Mouse (Mus musculus): ENCODE results near the gene Efhb. TPM values are rescaled to one million over a fixed set of nuclear protein-coding genes. Genes with fewer than 3 reads are reported as not detected.

Efhb gene
- 0.43 and 0.52 TPM in 2 replicates for total RNA-seq (2021)
- long read RNA-seq = 0 reads

DNA sequence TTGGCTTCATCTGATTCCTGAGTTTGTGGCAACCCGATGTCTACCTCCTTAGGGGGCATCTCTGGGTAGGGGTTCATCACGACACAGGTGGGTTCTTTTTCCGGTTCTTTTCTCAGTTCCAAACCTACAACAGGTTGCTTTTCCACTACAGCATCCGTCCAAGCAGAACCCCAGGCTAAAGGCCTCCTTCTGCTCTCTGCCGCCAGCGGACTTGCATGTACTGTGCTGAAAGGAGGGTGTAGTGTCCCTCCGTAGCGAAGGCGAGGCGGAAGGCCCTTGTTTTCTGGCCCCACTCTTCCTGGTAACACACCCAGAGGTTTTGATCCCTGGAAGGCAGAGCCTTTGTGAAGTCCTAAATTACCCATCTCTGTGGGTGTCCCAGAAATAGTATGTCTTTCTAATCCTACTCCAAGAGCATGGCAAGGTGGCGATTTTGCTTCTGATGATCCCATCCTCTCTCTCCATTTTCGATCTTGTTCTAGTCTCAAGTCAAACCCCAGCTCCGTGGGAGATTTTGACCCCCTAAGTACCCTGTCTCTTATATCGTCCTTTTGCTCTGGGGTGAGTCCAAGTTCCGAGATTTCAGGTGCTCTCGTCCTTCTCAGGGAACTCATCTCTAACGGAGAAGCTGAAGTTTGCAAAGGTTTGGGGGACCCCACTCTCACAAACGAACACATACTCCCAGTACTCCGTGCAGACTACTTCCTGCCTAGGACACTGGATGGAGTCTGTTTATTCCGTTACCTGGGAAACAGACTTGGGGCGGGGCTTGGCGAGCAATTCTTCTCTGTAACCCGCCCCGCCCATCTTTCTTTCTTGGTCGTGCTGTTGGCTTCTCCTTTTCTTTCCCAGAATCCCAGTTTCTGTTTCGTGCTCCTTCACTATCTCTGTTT lies at the start of gene Efhb:
TSS of gene Efhb (minus strand) at position 719 of the 893 bp plus-strand sequence.
- peak; percentile 88 for DNase-seq

DNA sequence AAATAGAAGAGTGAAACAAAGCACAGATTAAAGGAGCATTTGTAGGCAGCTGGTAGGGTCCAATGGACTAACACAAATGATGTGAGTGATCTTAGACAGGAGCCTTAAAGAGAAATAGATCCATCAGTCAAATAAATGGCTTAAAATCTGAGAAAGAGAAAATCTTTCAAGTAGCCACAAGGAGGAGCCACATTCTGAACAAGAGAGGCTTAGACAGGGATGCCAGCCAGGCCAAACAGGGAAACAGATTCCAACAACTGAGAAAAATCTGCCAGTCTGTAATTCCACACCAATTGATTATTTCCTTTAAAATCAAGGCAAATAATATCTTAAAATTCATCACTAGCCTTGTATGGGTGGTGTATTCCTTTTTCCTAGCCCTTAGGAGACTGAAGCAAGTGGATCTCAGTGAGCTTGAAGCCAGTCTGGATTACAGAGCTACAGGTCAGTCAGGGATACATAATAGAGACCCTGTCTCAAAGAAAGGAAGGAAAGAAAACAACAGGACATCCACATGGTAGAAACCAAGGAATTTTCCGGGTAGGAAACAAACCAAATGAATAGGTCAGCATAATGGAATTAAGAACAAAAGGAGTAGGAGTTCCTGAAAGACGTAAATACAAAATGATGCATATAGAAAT lies 49.3 kb upstream of the Efhb start:
- no peak for DNase-seq

DNA sequence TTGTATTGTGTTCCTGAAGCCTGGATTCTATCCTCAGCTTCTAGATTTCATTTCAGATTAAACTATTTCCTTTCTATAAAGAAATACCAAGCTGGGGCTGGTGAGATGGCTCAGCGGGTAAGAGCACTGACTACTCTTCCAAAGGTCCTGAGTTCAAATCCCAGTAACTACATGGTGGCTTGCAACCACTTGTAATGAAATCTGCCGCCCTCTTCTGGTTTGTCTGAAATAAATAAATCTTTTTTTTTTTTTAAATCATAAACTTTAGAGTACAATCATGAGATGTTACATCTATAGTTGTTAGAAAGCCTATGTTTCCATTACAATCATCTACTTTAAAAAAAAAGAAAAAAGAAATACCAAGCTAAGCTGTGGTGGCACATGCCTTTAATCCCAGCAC lies 39.8 kb upstream of the Efhb start:
- DNase-seq = no peak

DNA sequence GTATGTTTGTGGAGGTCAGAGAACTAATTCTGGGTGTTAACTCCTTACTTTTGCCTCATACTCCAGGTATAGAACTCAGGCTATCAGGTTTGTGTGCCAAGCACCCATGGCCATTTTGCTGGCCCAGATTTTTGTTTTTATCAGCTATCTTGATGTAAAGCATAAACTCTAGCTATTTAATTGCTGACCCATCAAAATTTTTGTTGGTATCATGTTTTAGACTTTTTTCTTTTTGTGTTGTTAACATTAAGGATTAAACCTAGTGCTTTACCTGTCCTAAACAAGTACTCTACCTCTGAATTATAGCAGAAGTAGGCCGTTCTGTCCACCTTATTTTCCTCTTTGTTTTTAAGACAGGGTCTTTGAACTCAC lies 25.9 kb upstream of the Efhb start:
- no peak for DNase-seq

DNA sequence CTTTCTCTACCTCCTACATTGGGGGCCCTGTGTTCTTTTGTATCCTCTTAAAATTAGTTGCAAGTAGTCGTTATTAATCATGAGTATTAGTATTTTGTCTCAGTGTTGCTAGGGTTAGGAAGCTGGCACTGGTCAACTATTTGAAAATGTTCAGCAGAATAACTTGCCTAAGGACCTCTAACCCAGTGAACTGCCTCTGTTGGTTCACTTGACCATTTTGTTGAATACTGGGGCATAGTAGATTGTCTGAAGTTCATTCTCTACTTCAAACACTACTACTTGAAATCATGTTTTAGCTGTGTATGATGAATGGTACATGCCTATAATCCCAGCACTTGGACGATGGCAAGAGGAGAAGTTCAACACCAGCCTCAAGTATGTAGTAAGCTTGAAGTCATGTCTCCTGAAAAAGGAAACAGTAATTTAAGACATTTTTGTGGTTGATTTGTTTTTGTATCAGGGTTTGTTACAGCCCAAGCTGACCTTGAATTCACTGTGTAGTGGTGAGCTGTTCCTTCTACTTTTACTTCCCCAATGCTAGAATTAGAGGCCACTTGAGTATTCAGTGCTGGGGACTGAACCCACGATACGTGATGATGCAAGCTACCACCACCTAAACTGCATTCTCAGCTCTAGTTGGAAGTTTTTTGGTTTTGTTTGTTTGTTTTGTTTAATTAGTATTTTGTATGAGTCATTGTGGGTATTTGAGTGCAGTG lies 25.3 kb upstream of the Efhb start:
- no peak for DNase-seq

DNA sequence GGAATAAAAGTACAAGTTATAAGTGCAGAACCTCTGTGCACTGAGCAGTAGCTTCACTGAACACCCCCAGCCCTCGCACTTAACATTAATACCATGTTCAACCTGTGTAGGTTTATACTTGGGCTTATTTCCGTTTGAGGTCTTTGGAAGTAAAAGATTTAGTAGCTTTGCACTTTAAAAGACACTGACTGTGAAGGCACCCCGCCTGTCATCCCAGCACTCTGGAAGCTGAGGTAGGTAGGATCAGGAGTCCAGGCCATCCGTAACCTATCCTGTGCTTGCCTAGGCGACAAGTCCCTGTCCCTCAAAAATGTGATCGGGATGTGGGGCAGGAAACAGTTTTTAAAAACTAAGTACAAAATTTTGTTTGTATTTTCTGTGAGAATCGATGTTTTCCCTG lies 17.3 kb upstream of the Efhb start:
- no peak for DNase-seq

DNA sequence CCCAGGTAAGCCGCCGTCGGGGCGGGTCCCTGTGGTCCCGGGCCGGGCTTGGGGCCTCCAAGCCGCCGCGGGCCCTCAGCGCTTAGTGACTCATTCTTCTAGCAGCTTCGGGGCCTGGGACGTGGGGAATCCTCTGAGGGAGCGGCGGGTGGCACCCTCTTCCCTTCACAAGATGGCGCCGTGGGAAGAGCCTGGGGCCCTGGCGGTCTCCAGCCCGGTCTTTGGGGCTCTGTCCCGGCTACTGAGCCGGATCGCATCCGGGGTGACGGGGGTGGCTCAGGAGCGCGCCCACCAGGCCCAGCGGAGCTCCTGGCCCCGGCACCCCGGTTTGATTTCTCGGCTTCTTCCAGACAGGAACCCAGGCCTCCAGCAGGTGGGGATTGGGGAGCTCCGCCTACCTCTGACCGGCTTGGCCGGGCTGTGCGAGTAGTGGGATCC lies 16.5 kb upstream of the Efhb start:
- DNase-seq = peak; percentile 58

DNA sequence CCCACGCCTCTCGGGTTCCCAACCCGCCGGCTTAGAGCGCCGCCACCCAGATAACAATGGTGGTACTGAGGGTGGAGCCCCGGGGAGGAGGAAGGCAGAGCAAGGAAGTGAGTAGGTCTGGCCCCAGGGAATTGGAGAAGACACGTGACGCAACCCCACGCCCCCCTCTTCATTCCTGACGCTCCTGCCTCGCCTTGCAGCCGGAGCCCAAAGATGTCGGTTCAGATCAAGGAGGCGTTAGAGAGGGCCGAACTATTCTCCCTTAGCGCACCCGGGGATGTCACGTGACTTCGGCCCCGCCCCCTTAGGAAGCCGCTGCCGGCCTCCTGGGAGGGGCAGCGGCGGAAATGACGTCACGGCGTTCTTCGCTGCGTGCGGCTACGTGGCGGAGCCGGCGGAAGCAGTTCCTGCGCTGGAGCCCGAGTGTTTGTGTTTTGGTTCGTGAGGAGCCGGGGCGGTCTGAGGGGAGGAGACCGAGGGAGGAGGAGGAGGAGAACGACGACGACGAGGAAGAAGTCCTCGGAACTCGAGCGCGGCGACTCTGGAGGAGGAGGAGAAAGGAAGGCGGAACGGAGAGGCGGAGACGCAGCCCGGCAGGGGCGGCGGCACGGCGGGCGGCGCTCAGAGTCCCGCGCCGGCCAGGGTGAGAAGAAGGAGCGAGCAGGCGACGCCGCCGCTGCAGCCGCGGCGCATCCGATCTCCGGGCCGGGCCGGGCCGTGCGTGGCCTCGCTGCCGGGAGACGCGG lies 15.9 kb upstream of the Efhb start, which contains the start of gene Rab5a:
TSS of gene Rab5a (plus strand) at position 377 of the 746 bp plus-strand sequence.
- DNase-seq = peak; percentile 100

DNA sequence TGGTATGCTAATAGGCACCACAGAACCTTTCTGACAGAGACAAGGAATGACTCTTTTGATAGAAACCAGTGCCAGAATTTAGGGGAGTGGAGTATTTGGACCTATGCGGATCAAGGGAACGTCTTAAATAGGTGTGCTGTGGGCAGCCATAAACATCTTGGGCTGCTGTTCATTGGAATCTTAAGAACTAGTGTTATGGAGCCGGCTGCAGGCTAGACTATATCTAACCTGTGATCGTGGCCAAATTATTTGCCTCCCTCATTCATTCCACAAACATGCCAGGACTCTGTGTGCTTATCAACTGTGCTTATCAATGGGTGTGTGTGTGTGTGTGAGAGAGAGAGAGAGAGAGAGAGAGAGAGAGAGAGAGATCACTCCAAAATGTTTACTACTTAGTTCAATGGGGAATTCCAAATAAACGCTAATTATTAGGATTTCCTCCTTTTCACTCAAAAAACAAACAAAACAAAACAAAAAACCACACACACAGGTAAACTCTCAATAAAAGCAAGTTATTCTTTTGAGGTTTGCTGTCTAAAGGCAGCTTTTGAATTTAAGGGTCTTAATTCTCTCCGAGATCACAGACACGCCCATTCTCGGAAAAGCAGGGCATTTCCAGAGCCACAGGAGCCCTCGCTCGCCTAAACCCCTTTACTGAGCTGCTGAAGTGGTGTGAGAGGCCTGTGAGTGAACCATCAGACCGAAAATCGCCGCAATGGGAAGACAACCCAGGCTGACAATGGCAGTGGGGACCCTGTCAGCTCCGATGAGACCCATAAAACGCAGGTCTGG lies 15.1 kb upstream of the Efhb start:
- no peak for DNase-seq

DNA sequence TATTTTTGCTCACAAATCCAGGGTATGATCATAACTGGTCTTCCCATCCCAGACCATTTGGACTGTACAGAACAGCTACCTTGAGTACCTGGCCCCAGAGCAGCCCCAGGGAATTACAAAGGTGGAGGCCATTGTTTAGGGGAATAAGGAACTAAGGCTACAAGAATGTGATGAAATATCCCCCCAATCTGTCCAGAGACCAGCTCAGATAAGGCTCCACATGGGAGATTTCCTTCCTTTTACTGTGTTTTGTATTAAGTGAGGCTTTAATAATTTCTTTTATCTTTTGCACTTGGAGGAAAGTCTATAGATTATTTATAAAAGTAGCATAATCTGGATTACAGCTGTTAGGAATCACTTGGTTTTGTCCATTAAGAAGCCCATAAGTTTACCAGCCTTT lies 5.6 kb upstream of the Efhb start:
- DNase-seq = no peak

DNA sequence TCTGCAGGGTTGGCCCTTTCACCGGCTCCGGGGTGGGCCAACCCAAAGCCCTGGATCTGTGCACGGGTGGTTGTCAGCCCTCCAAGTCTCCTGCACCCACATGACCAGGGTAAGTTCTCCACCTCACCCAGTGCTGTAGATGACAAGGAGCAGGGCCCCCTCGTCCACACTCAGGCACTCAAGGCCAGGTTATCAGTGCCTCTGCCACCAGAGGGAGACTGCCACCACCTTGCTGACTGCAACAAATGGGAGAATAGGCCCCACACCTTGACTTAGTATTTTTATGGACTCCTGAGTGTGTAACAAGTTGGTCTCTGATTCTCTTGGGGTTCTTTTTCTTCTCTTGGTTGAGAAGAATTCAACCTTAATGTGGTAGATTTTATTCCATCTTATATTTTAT lies 2.4 kb upstream of the Efhb start:
- no peak for DNase-seq

DNA sequence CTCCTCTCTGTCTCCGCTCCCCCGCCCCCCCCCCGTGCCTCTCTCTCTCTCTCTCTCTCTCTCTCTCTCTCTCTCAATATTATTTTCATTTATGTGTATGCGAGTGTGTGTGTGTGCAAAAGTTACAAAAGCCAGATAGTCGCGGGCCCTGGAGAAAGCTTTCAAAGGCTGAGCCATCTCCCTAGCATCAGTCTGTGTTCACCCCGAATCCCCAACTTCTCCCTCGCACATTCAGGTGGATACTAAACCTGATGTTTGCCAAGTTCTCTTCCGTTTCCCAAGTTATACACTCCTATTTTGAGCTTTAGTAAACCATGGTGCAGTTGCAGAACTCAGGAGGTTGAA lies 347 bp upstream of the Efhb start:
- DNase-seq = no peak

DNA sequence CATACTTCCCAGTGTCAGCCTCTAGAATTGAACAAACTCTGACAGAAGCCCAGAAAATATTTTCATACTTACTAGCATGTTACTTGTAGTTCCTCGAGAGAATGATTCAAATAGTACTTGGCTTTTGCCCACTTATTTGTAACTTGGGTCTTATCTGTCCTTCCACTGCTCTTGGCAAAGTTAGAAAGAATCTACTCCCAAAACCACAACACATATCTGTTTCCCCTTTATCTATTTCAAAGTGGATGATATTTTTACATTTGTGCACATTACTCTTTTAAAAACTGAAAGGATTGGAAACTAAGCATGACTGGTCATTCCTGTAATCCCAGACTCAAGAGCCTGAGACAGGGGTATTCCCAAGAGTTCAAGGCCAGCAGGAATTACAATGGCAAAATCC lies 6.4 kb downstream of the Efhb start:
- no peak for DNase-seq

DNA sequence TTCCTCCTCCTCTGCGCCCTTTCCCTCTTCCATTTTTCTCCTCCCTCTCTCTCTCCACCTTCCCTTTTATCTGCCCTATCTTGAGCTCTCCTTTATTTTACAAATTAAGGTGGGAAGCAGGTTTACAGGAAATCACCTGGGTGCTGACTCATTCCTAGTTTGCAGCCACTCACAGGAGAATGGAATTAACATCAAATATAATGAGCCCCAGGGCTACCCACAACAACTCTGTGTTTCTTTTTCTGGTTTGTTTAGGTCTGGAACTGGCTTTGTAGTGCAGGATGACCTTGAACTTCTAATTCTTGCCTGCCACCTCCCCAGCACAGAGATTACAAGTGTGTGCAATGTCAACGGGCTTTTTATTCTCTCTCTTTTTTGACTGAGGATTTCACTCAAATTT lies 7.0 kb downstream of the Efhb start:
- DNase-seq = no peak

DNA sequence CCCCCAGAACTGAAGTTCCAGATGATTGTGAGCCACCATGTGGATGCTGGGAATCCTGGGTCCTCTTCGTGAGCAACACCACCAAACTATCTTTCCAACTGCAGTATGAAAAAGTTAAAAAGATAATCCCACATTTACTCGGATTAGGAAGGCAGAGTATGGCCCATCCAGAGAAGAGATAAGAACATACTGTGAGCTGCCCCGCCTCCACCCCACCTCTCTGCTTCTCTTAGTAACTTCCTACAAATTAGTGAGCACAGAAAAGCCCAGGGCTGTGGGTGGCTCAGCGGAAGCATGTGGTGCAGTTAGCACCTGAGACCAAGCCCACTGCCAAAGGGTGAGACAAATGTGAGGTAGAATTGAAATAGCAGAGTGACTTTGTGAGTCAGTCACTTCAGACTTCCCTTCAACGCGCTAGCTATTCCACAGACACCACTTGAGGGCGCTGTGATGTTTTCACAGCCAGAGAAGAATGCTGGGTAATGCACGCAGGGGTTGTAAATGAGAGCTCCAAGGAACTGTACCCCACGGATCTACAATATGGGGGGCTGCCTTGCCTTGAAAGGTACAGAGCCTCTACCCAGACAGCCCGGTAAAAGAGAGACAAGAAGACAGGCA lies 60.3 kb downstream of the Efhb start:
- peak; percentile 74 for DNase-seq

DNA sequence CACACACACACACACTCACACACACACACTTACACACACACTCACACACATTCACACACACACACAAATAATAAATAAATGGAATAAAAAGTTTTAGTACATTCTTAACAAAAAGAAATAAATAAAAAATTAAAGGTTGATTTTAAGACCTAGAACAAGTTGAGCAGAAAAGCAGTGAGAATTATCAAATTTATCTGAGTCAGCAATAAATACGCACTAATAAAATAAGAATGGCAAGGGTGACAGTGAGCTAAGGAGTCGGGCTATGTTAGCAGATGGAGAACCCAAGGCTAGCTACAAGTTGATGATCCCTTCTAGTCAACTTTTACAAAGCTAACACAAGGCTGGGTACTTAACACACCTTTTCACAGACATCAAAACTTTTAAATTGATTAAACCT lies 69.9 kb downstream of the Efhb start:
- no peak for DNase-seq

DNA sequence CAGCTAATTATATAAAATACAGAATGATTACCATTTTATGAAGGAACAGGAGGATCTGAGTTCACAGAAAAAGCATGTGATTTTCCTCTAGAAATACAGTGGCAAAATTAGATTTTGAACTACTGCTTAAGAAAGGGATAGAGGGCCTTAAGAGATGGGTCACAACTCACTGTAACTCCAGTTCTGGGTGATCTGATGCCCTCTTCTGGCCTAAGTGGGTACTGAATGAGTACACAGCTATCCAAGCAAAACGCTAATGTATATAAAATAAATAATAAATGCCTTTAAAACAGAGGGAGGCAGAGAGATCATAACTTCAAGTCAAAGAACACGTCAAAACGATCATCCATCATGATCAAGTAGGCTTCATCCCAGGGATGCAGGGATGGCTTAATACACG lies 73.6 kb downstream of the Efhb start:
- no peak for DNase-seq

DNA sequence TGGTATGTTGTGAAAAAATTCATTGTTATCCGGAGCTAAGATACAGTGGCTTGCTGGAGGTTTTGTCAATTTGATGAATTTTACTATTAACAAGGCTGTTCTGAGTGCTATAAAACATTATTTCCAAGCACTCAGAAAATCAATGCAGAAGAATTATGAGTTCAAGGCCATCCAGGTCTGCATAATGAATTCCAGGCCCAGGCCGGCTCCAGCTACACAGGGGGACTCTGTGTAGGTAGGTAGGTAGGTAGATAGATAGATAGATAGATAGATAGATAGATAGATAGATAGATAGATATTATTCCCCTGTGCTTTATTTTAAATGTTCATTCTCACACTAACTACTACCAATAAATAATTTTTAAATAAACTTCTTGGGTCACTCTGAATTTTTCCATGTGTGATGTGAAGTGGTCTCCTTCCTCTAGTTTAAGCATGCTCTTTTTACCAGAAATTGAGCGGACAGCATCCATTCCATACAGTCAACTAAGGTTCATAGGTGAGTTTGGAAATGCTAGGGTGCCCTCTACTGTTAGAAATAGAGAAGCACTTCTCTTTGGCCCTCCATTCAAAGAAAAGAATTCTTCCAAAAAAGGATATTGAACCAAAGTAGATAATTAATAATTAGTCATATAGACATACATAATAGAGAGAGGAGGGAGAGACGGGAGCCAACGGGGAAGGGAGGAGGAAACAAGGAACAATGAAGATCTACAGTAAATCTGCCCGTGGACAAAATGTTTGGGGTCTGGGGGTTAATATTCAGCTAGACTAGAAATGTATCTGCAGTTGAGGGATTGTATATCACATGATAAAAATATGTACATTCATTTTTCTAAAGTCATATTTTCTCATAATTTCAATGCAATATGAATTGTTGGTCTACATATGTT lies 75.3 kb downstream of the Efhb start:
- DNase-seq = no peak

DNA sequence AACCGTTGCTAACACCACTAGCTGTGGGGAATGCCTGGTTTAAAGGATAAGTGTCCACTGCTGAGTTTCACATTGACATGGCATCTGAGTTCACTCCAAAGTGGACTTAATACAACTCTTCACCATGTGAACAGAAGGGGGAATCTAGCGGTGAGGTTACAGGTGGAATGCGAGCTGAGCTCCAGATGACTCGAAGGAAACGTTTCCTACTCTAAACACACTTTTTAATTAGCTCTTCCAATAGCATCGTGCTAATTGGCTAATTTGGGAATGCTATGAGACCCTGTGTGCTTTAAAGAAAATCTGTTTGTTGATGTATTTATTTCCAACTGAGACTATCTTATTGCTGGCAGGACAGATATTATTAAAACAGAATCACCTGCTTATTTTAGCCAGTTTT lies 76.3 kb downstream of the Efhb start:
- DNase-seq = no peak

DNA sequence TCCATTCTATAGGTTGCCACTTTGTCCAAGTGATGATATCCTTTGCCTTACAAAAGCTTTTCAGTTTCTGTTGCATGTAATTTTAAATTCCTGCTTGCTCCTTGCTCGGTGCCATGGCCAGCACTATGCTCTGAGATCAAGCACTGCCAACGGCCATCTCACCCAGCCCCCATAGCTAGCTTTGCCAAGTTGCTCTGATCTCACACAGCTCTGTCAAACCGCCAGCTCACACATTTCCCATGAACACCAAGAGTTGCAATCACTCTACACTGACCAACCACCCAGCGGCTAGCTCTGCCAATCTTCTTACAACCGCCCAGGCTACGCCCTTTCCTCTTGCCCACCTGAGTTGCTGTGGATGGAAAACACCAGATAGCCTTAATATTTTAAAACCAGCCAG lies 99.0 kb downstream of the Efhb start:
- no peak for DNase-seq

All from adrenal gland, postnatal 25 days (tissue).